Mouse (Mus musculus) megakaryocyte, embryonic 14.5 days (primary cell): ENCODE measurements around the gene Ddx56. TPM values are rescaled to one million over a fixed set of nuclear protein-coding genes. Genes with fewer than 3 reads are reported as not detected.

ENCODE experiments used
- H3K27me3 ChIP-seq: replicated peaks from 2 replicates; pipeline ENCODE3; 2012; ENCODE audit warnings: inconsistent platforms
- H3K36me3 ChIP-seq: replicated peaks from 2 replicates; pipeline ENCODE3; 2012; ENCODE audit warnings: low read length, inconsistent platforms, mixed read lengths
- H3K4me1 ChIP-seq: 2 replicates; pipeline ENCODE4 v1.6.1; 2012; ENCODE audit warnings: inconsistent platforms
- H3K4me3 ChIP-seq: replicated peaks from 2 replicates; pipeline ENCODE3; 2012; ENCODE audit warnings: moderate library complexity, mild to moderate bottlenecking, inconsistent platforms
- H3K9me3 ChIP-seq: 2 replicates; pipeline ENCODE4 v1.6.1; 2012; ENCODE audit warnings: inconsistent platforms
- FLI1 ChIP-seq: IDR thresholded peaks from 2 replicates; pipeline ENCODE4 v1.6.1; 2012; ENCODE audit warnings: low read length, inconsistent platforms, mixed read lengths
- GATA1 ChIP-seq: IDR thresholded peaks from 3 replicates; pipeline ENCODE4 v1.6.1; 2012; ENCODE audit warnings: mixed read lengths, low read length, inconsistent platforms, borderline replicate concordance
- polyA plus RNA-seq: library from polyadenylated mRNA; stranded (reverse); fragments of >175 nt; gene quantifications from 2 replicates; pipeline ENCODE4 v1.2.3, GENCODE M21; 2012; ENCODE audit warnings: low replicate concordance; ENCODE audit not compliant: insufficient read depth

Gene Ddx56
- polyA plus RNA-seq, 1 experiment: 6.2 TPM

DNA sequence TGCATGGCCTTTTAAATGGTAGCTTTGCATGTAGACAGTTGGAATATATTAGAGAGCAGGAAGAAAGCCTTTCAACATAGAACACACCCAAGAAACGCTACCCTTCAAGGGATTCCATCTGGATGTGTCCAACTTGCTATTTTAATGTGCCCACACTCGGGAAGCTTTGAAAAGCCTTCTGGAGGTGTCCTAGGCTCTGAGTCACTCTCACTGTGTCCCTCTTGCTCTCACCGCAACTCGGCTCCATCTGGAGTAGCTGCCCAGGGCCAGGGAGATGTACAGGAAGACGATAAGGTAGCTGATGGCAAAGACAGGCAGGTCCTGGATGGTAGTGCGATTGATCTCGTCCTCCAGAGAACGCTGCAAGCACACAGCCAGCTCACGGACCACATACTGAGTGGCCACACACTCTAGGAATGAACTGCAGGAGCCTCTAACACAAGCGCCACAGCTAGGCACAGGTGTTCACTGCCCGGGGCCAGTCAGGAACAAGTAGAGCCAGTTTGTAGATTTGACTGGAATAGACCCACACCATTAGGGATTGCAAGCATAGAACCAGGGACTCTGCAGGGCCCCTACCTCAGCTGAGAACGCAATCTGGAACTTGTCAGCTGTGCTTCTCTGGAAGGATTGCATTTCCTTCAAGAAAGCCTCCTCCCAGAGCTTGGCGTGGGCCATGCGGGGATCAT, 42.9 kb downstream of the Ddx56 start:
- peaks cover 55% of the 10 kb centered on the region for H3K27me3 ChIP-seq
- H3K4me1 ChIP-seq: peaks cover 5% of the 10 kb centered on the region
- no peak for TF ChIP-seq FLI1
- TF ChIP-seq GATA1: no peak
- H3K4me3 ChIP-seq: no peak overlapping the region
- H3K36me3 ChIP-seq: no peaks in the 10 kb centered on the region
- H3K9me3 ChIP-seq: no peaks in the 10 kb centered on the region

DNA sequence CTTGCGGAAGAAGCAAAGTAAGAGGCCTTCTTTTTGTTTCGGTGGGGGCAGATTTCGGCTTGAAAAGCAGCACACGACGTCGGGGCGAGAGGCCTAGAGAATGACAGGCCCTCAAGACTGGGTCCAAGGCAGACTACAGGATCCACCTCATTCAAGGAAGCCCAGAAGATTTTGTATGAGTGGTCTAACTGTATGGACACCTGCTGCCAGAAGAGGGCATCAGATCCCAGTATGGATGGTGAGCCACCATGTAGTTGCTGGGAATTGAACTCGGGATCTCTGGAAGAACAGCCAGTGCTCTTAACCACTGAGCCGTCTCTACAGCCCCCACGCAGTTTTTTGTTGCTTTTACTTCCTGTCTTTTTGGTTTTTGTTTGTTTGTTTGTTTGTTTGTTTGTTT, 45.4 kb downstream of the Ddx56 start:
- H3K27me3 ChIP-seq: peaks cover 55% of the 10 kb centered on the region
- H3K9me3 ChIP-seq: no peaks in the 10 kb centered on the region
- peaks cover 8% of the 10 kb centered on the region for H3K4me1 ChIP-seq
- H3K4me3 ChIP-seq: no peak overlapping the region
- H3K36me3 ChIP-seq: no peaks in the 10 kb centered on the region
- TF ChIP-seq FLI1 (no peak), GATA1 (no peak)

DNA sequence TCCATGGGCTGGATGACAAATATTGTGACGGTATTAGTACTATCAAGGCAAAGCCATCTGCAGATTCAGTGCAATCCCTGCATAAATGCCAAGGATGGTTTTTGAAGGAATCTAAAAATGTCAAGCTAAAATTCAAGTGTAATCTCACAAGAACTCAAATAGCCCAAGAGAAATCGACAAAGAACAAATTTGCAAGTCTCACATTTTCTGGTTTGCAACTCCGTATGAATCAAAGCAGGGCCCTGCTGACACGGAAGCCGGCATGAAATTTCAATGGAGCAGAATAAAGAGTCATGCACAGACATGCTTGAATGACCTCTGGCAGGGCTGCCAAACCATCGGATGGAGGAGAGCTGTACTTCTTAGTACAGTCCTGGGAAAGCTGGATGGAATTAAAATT, 47.6 kb downstream of the Ddx56 start:
- Histone ChIP-seq H3K36me3 (no peaks in the 10 kb centered on the region), H3K9me3 (no peaks in the 10 kb centered on the region), H3K27me3 (peaks cover 40% of the 10 kb centered on the region), H3K4me1 (peaks cover 3% of the 10 kb centered on the region; the same call in 1 of the 2 replicates), H3K4me3 (no peak overlapping the region)
- TF ChIP-seq GATA1 (no peak), FLI1 (no peak)

DNA sequence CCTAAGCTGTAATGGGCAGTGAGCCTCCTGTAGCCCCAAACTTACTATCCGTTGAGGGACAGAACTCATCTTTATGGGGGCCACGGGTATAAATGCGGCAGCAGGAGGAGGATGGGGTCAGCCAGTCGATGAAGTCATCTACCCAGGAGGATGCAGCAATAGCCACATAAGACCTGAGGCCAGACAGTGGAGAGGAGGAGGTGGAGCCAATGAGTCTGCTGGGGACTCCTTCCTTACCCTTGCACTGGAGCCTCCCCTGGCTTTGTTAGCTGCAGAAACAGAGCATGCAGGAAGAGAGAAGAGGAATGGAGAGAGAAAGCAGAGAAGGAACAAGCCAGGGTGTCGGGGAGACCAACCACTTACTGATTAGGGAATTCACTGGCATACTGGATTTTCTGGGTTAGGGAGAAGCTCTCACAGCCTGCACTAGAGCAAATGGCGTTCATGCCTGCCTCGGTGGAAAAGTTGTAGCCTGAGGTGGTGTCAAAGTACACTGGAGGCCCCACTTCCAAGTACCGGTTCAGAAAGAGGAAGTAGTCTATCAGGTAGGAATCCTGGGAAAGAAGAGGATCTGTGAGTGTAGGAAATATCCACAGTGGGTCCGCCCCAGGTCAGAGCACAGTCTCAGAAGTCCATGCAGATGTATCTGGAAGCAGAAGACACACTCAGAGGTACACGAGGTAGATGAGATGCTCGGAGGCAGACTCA, 49.2 kb downstream of the Ddx56 start:
- H3K9me3 ChIP-seq: no peaks in the 10 kb centered on the region
- no peak overlapping the region for H3K4me3 ChIP-seq
- no peak for TF ChIP-seq FLI1
- no peak for TF ChIP-seq GATA1
- H3K27me3 ChIP-seq: peaks cover 37% of the 10 kb centered on the region
- H3K4me1 ChIP-seq: 0 out of 2 replicates have a peak, but pooled peaks cover 3% of the 10 kb centered on the region
- H3K36me3 ChIP-seq: no peaks in the 10 kb centered on the region

DNA sequence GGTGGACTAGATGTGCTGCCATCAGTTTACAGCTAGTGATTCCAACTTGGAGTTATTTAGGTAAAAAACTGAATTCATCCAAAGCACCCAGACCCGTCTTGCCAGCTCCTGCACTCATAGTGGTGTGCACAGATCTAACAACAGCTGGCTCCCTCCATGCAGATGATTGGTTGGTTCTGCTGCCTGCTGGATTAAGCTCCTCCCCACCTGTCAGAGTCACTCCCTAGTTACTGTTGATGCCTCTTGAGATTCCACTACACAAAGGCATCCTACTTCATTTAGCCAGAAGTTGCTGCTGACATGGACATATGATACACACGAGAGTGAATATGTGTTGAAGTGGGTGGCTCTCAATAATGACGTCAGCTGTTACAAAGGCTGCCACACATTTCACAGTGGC, 50.7 kb downstream of the Ddx56 start:
- TF ChIP-seq FLI1: no peak
- TF ChIP-seq GATA1: no peak
- Histone ChIP-seq H3K4me3 (no peak overlapping the region), H3K36me3 (no peaks in the 10 kb centered on the region), H3K9me3 (no peaks in the 10 kb centered on the region), H3K27me3 (peaks cover 33% of the 10 kb centered on the region), H3K4me1 (0 out of 2 replicates have a peak, but pooled peaks cover 3% of the 10 kb centered on the region)

Other genes with a start within 250 kb of the Ddx56 start
- gene Camk2b, start 201.4 kb downstream of the Ddx56 start, polyA plus RNA-seq: 0.11 TPM in 1 of 2 replicates, not detected in the other
- gene A730071L15Rik, start 67.7 kb downstream of the Ddx56 start, polyA plus RNA-seq: not detected in 2 replicates
- 7.9 and 9.9 TPM in 2 replicates for gene Nudcd3, start 67.4 kb downstream of the Ddx56 start, polyA plus RNA-seq
- not detected in 2 replicates for gene Npc1l1, start 37.6 kb downstream of the Ddx56 start, polyA plus RNA-seq
- gene Tmed4, start 7.1 kb upstream of the Ddx56 start, polyA plus RNA-seq: 2.5 and 33.8 TPM in 2 replicates
- 19.3 and 34.8 TPM in 2 replicates for gene Ogdh, start 23.9 kb upstream of the Ddx56 start, polyA plus RNA-seq
- 225 and 608 TPM in 2 replicates for gene Zmiz2, start 121.3 kb upstream of the Ddx56 start, polyA plus RNA-seq
- gene Ppia, start 147.7 kb upstream of the Ddx56 start, polyA plus RNA-seq: 18.2 and 172 TPM in 2 replicates
- 23.2 and 32.7 TPM in 2 replicates for gene H2afv, start 176.7 kb upstream of the Ddx56 start, polyA plus RNA-seq
- gene Purb, start 208.1 kb upstream of the Ddx56 start, polyA plus RNA-seq: 8.7 and 12.9 TPM in 2 replicates